Mouse (Mus musculus) midbrain, postnatal 0 days (tissue): ENCODE results near the gene Rrnad1. TPM values are rescaled to one million over a fixed set of nuclear protein-coding genes. Genes with fewer than 3 reads are reported as not detected.

Source experiments
- ATAC-seq: fragments of 200-750 bp; cut with Nextera tagmentation; 2 replicates; pipeline ENCODE4 v1.8.0; 2017; ENCODE audit warnings: moderate number of reproducible peaks, mild to moderate bottlenecking, moderate TSS enrichment, moderate library complexity; ENCODE audit not compliant: low FRiP score
- DNase-seq: peaks from one replicate; pipeline ENCODE4 v3.0.0-alpha.2; 2015; ENCODE audit warnings: low spot score
- H3K27ac ChIP-seq: fragments of 300-500 bp; sonication (generic); 2 replicates; pipeline ENCODE4 v1.5.1; 2014; ENCODE audit warnings: low read depth, mild to moderate bottlenecking, low read length, mixed read lengths
- H3K27me3 ChIP-seq: fragments of 300-500 bp; sonication (generic); 2 replicates; pipeline ENCODE4 v1.6.1; 2014; ENCODE audit warnings: low read length, control low read depth, mixed read lengths; ENCODE audit not compliant: insufficient read depth
- H3K36me3 ChIP-seq: fragments of 300-500 bp; sonication (generic); 2 replicates; pipeline ENCODE4 v1.6.1; 2014; ENCODE audit warnings: low read length, control low read depth, mixed read lengths; ENCODE audit not compliant: insufficient read depth
- H3K4me1 ChIP-seq: fragments of 300-500 bp; sonication (generic); 2 replicates; pipeline ENCODE4 v1.6.1; 2014; ENCODE audit warnings: mild to moderate bottlenecking, control low read depth, antibody characterized with exemption, low read length, mixed read lengths; ENCODE audit not compliant: insufficient read depth
- H3K4me2 ChIP-seq: fragments of 300-500 bp; sonication (generic); 2 replicates; pipeline ENCODE4 v1.6.1; 2014; ENCODE audit warnings: low read depth, mild to moderate bottlenecking, low read length, mixed read lengths; ENCODE audit not compliant: poor library complexity, severe bottlenecking
- H3K4me3 ChIP-seq: fragments of 300-500 bp; sonication (generic); 2 replicates; pipeline ENCODE4 v1.5.1; 2014; ENCODE audit warnings: low read depth, mild to moderate bottlenecking, low read length, moderate library complexity
- H3K9ac ChIP-seq: fragments of 300-500 bp; sonication (generic); replicated peaks from 2 replicates; pipeline ENCODE4 v1.6.1; 2014; ENCODE audit warnings: mild to moderate bottlenecking, low read length, moderate library complexity, mixed read lengths; ENCODE audit not compliant: poor library complexity, severe bottlenecking
- H3K9me3 ChIP-seq: fragments of 300-500 bp; sonication (generic); 2 replicates; pipeline ENCODE4 v1.6.1; 2016; ENCODE audit warnings: low read length, control low read depth
- CTCF ChIP-seq: IDR thresholded peaks from 2 replicates; pipeline ENCODE4 v1.5.1; 2016; ENCODE audit warnings: antibody characterized with exemption, mild to moderate bottlenecking
- WGBS: fragments of 180-500 bp; shearing (Covaris S2); extraction: QIAGEN DNeasy Blood & Tissue Kit; methylation state at CpG from one replicate; pipeline ENCODE4 v1.1.7; 2014; 5-methylcytosine and 5-hydroxymethylcytosine counted together
- polyA plus RNA-seq: library from polyadenylated mRNA; unstranded; fragments of >200 nt; fragmentation: Nextera tagmentation; extraction: Ambion mirVana; gene quantifications from 2 replicates; pipeline ENCODE4 v1.2.1, GENCODE M21; 2015
- total RNA-seq: library from RNA; depleted of rRNA; stranded (reverse); fragments of >200 nt; gene quantifications from 2 replicates; pipeline ENCODE4 v1.2.3, GENCODE M21; 2014

The Rrnad1 gene
- total and polyA plus RNA-seq, 2 experiments from 2014 or later: 17.6 to 27.8 TPM

DNA sequence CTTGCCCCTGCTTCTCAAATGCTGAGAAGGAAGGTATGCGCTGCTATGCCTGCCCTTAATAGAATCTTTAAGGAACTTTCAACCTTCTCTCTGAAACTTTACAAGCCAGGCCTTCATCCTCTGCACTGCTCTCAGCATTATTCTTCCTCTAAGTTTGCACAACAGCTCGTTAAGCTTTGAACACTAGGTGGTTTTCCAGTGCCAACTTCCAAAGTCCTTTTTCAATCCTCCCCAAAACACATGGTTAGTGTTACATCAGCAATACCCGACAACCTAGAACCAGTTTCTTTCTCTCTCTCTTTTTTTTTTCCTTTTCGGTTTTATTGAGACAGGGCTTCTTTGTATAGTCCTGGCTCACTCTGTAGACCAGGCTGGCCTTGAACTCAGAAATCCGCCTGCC lies 3.5 kb upstream of the Rrnad1 start:
- TF ChIP-seq CTCF: no peak
- peaks cover 9% of the 10 kb centered on the region for H3K4me1 ChIP-seq
- peaks cover 27% of the 10 kb centered on the region; the same call in 1 of the 2 replicates for H3K36me3 ChIP-seq
- H3K9me3 ChIP-seq: no peaks in the 10 kb centered on the region
- H3K27ac ChIP-seq: no peak overlapping the region
- no peak overlapping the region for H3K4me3 ChIP-seq
- H3K27me3 ChIP-seq: no peaks in the 10 kb centered on the region
- DNase-seq: no peak
- 89% methylated on average over 5 of the region's 5 CpGs for WGBS
- no peak for ATAC-seq
- H3K4me2 ChIP-seq: no peak overlapping the region
- H3K9ac ChIP-seq: no peak overlapping the region

DNA sequence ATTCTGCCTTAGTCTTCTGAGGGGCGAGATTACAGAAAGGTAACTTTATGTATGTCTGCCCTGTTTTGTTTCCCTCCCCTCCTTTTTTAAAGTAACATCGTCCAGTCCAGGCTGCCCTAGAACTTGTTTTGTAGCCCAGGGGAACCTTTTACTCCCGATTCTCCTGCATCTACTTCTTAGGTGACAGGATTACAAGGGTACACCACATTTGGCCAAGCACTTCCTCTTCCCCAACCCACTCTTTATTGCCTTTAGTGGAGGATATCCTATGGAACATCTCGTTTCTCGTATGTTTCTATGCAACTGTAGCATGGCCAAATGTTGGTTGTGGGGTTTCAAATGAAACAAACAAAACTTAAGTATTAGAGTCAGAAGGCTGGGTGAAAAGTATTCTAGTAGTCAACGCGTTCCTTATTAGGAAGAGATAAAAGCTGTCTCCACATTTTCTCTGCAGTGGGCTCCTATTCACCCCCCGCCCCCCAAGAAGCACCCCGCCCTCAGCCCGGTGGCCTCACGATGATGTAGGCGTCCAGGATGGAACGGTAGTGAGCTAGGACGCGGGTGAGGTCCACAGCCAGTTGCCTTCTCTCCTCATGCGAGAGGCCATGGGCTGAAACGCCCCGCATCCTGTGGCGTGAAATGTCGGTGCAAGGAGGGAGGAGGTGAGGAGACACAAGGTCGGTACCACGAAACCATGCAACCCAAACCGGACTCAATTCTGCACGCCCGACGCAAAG lies 1.0 kb downstream of the Rrnad1 start:
- 8% methylated on average over 26 of the region's 26 CpGs for WGBS
- ATAC-seq: peak; percentile 41

DNA sequence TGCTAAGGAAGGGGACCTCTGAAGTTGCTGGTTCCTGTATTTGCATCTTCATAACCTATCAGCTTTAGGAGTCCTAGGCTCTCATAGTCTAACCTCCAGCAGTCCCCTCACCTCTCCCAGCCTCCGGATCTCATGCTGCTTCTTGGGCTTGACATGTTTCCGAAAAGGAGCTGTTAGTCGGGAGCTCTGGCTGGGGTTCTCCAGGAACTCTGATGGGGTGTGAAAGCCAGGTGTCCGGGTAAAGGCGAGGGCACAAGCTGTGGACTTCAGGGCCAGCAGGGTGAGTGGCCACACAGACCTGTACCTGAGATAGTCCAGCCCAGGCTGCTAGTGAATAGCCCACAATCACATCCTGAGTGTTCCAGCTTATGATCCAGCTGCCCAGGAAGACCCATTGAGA lies 3.1 kb downstream of the Rrnad1 start:
- no peak overlapping the region for H3K4me2 ChIP-seq
- H3K27ac ChIP-seq: no peak overlapping the region
- H3K4me3 ChIP-seq: no peak overlapping the region
- TF ChIP-seq CTCF: no peak
- H3K9ac ChIP-seq: no peak overlapping the region
- ATAC-seq (no peak), DNase-seq (no peak)
- peaks cover 43% of the 10 kb centered on the region for H3K36me3 ChIP-seq
- peaks cover 9% of the 10 kb centered on the region for H3K4me1 ChIP-seq
- H3K27me3 ChIP-seq: no peaks in the 10 kb centered on the region
- H3K9me3 ChIP-seq: no peaks in the 10 kb centered on the region
- WGBS: 93% methylated on average over 5 of the region's 5 CpGs

More for the DNA sequence above, 1.0 kb downstream of the Rrnad1 start:
- TF ChIP-seq CTCF: no peak
- Histone ChIP-seq H3K36me3 (peaks cover 26% of the 10 kb centered on the region), H3K27ac (peak overlapping the region; percentile 77), H3K27me3 (no peaks in the 10 kb centered on the region), H3K9ac (peak overlapping the region; percentile 87), H3K9me3 (no peaks in the 10 kb centered on the region), H3K4me2 (peak overlapping the region; percentile 69), H3K4me3 (peak overlapping the region; percentile 88), H3K4me1 (peaks cover 9% of the 10 kb centered on the region)
- no peak for DNase-seq

DNA sequence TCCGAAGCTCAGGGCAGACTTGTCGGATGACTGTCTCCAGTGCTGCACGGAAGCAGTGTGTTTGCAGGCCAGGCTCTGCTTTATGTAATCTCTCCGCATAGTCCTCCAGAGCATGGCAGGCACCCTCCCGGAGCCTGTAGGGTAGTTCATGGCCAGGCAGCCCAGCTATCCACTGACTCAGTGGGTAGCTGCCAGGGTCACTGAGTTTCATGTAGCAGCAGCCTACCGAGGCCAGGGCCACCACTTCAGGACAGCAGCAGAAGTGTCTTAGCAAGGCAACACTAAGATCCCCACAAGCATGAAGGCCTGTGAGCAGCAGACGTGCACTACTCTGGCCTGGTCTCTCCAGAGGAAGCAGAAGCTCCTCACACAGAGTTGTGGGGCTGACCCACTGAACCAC lies 5.5 kb downstream of the Rrnad1 start:
- no peaks in the 10 kb centered on the region for H3K9me3 ChIP-seq
- ATAC-seq (no peak), DNase-seq (no peak)
- H3K27ac ChIP-seq: no peak overlapping the region
- H3K9ac ChIP-seq: no peak overlapping the region
- no peaks in the 10 kb centered on the region for H3K27me3 ChIP-seq
- no peak for TF ChIP-seq CTCF
- no peak overlapping the region for H3K4me2 ChIP-seq
- 92% methylated on average over 7 of the region's 7 CpGs for WGBS
- H3K36me3 ChIP-seq: peaks cover 43% of the 10 kb centered on the region
- no peak overlapping the region for H3K4me3 ChIP-seq
- 0 out of 2 replicates have a peak, but pooled peaks cover 6% of the 10 kb centered on the region for H3K4me1 ChIP-seq

DNA sequence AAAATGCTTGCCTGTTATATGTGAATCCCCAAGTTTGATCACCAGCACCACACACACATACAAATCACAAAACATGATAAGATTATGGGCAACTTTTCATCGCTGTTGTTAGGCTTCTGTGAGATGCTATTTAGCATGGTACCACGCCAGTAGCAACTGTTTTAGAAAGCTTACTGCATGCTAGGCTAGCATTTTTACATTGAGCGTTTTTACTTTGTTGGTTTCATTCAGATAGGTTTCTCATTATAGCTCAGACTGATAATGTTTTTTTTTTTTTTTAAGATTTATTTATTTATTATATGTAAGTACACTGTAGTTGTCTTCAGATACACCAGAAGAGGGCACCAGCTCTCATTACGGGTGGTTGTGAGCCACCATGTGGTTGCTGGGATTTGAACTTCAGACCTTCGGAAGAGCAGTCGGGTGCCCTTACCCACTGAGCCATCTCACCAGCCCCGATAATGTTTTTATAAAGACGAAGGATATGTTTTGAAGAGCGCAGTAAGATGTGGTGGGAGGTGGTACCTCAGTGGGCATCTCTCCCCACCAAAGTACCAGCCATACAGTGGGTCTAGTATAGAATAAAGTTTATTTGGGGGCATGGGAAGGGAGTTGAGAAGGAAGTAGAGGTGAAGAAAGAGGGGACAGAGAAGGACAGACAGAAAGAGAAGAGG lies 10.1 kb downstream of the Rrnad1 start:
- Histone ChIP-seq H3K27ac (no peak overlapping the region), H3K27me3 (no peaks in the 10 kb centered on the region), H3K4me3 (peak overlapping the region; percentile 58), H3K4me2 (peak overlapping the region; percentile 86), H3K36me3 (peaks cover 41% of the 10 kb centered on the region), H3K9ac (peak overlapping the region; percentile 55; the same call in 1 of the 2 replicates), H3K4me1 (0 out of 2 replicates have a peak, but pooled peaks cover 3% of the 10 kb centered on the region), H3K9me3 (no peaks in the 10 kb centered on the region)
- 68% methylated on average over 9 of the region's 9 CpGs for WGBS
- DNase-seq (no peak), ATAC-seq (no peak)
- peak; percentile 33 for TF ChIP-seq CTCF
